Mouse (Mus musculus): Measurements from ENCODE around the gene Coro2a.

DNA sequence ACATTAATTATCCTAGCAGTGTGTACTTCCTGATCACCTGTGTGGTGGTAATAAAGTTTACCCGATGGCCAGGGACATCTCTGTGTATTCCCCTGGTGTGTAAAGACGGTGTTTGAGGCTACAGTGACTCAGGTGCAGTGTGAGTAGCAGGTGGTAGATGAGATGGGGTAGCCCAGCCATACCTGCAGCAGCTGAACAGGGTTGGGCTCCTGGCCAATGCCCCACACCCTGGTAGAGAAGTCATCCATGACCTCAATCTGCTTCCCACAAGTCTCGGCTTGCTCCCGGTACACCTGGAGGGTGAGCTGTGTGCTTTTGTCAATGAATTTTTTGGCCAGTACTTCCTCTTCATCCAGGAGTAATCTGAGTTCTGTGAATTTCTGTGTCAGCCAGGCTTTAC is 78.7 kb downstream of the Coro2a start:
- TF ChIP-seq CTCF (IDR thresholded peaks at IDR 0.05; ENCODE audit: control insufficient read depth, insufficient read depth, insufficient read length) (no peak), CEBPB (IDR thresholded peaks at IDR 0.05; ENCODE audit: low read depth) (no peak), USF1 (IDR thresholded peaks at IDR 0.05; ENCODE audit: low read depth) (no peak), MYOD1 (IDR thresholded peaks at IDR 0.05; ENCODE audit: control insufficient read depth, insufficient read length, low read depth) (no peak)

Measured in C2C12 (cell line).